Mouse (Mus musculus): ENCODE results near the gene Ptov1.

Gene Ptov1

GRCm38 (mm10) chr7:44857905-44858304 lies 11.7 kb downstream of the Ptov1 start:
- DNase-seq: peak; percentile 56 to 61

DNA sequence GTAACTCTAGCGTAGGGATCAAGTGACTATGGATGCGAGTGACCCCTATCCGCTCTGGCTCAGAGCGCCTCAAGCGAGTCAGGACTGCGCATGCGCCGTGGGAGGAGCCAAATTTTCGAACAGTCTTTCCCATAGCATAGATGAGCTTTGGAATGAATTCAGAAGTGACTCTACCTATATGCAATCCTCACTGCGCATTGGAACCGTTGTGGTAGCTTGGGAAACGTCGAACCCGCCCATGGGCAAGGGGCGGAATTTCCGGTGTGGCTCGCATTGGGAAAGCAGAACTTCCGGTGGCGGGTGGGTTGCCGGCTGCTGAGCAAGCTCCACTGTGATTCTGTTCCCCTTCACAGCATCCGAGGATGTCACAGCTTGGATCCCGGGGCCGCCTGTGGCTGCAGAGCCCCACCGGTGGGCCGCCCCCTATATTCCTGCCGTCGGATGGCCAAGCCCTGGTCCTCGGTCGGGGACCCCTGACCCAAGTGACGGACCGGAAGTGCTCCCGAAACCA lies 12.5 kb downstream of the Ptov1 start, which contains the start of gene Pnkp:
TSS of gene Pnkp (plus strand) at position 98 of the 511 bp plus-strand sequence.
- DNase-seq: peak; percentile 86 to 90

DNA sequence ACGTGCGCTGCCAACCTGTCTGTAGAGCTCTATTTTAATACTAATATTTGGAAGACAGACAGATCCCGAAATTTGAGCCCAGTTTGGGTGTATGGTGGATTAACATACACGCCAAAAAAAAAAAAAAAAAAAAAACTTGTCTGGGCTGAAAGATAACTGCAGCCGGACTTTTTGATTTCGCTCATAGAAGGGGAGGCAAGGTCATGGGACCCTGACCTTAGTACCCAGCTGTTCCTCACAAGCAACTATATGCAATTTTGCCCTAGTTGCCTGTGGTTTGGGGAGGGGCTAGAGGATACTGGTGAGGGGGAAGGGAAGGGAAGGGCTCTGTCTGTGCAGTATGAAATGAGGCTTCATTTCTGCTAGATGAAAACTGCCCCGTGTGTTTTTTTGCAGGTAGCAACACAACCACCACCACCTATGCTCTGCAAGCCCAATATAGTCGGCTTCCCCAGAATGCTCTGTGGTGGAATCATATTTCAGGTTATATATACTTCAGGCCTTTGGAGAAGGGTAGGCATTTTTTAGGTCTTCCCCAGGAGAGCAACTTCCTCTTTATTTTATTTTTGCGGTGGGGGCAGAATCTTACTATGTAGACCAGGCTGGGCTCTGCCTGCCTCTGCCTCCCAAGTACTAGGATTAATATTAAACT lies 13.2 kb downstream of the Ptov1 start:
- no peak for DNase-seq

GRCm38 (mm10) chr7:44855036-44855435 lies 14.6 kb downstream of the Ptov1 start:
- peak in 1 of 2 experiments; percentile 57 for DNase-seq

DNA sequence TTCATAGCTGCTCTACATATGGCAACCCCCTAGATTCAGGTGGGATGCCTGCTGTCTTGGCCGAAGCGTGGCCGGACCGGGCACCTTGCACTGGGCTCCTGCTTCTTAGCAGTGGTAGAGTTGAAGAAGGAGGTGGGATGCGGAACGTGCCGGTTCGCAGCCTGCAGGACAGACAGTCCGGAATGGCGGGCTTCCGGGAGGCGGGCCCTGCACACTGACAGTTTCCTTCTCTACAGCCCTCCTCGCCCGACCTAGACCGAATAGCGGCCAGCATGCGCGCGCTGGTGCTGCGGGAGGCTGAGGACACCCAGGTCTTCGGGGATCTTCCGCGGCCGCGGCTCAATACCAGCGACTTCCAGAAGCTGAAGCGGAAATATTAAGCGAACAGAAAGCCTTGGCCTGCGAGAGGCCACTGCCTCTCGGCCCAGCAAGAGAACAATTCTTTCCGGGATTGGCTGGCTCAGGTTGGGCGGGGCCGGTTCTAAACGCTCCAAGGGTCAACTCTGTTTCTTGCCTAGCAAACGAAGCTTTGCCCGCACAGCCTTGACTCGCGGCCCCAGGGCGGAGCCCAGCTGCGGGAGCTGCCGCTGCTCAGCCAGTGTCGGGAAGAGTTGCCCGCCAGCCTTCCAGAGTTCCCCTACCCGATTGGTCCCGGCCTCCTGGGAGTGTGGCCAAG lies 15.1 kb downstream of the Ptov1 start:
- peak; percentile 92 to 98 for DNase-seq

DNA sequence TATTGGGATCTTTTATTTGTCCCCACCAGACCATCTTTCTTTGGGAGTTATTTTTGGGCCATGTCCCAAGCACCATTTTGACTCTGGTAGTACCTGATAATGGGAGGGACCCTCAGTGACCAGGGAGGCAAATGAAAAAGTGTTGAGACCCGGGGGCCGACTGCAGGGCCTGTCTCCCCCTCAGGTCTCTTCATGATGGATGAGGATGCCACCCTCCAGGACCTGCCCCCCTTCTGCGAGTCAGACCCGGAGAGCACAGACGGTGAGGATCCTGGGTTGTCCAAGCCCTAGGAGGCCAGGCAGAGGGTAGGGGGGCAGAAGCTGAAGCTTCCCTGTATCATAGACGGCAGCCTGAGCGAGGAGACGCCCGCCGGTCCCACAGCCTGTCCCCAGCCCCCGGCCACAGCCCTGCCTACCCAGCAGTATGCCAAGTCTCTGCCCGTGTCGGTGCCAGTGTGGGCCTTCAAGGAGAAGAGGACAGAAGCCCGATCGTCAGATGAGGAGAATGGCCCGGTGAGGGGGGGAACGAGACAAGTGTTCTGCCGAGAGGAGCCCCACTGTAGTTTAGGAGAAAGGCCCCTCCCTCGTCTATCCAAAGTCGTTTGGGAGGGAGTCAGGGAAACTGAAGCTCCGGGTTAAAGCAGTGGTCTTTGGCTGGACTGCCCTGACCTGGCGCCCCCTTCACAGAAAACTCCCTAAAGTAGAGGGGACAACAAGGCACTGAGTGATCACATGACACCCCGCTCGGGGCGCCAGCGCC lies 15.8 kb downstream of the Ptov1 start:
- peak in 1 of 2 experiments; percentile 63 for DNase-seq

DNA sequence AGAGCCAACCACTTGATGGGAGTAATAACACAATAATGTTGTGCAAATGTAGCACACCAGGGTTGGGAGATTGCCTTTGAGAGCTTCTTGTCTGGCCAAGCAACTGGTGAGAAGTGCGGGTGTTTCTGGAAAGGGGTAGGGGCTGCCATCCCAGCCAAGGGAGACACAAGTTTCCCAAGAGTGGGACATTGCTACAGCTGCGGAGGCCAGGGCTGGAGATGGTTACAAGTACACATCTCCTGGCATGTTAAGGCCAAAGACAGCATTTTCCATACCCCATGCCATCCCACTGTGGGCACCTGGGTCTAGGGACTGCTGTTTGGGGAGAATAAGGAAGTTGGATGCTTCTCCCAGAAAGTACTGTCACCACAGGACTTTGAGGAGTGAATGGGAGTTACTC lies 16.5 kb downstream of the Ptov1 start:
- DNase-seq: no peak

DNA sequence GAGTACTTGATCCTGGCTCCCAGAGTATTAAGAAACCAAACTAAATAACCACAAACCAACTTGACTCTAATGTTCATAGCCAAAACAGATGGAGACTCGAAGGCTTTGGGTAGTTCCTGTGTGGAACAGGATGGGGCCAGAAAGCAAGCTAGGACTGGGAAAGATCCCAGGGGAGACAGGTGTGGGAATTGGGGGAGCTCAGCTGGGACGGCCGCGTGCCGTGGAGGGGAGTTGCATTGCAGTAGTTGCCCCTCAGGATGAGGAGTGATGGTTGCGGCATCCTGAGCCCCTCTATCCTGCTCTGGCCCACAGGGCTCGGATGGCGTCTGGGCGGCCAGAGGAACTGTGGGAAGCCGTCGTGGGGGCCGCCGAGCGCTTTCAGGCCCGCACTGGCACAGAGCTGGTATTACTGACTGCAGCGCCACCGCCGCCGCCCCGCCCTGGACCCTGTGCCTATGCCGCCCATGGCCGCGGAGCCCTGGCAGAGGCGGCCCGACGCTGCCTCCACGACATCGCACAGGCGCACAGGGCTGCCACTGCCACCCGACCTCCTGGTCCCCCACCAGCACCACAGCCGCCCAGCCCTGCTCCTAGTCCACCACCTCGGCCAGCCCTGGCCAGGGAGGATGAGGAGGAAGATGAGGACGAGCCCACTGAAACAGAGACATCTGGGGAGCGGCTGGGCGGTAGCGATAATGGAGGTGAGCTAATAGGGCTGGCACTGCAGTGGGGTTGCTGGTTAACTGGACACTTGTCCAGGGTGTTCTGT lies 17.1 kb downstream of the Ptov1 start:
- no peak for DNase-seq

DNA sequence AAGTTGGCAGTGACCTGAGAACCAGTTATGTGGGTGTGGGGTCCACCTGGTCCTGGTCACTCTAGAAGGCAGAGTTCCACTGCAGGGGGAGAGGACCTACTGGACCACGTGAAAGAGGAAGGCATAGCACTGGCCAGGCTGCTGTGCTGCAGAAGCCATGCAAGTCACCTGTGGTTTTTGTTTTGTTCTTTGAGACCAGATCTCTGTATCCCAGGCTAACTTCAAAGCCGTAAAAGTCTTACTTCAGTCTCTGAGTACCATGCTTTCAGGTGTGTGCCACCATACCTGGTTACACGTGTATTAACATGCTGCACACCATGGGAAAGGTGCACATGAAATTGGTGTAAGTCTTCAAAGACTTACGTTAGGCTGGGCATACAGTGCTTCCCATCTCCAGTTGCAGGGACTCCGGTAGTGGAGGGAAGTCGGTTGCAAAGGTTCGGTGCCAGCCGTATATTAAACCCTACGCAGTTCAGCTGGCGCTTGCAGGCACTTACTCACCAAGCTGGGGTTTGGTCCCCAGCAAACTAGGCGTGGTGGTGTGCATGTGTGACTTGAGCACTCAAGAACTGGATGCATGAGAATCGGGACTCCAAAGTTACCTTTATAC lies 17.9 kb downstream of the Ptov1 start:
- DNase-seq: no peak

GRCm38 (mm10) chr7:44850789-44851624 lies 18.6 kb downstream of the Ptov1 start:
- DNase-seq: no peak

GRCm38 (mm10) chr7:44850146-44850545 lies 19.4 kb downstream of the Ptov1 start:
- DNase-seq: peak; percentile 86 to 92

DNA sequence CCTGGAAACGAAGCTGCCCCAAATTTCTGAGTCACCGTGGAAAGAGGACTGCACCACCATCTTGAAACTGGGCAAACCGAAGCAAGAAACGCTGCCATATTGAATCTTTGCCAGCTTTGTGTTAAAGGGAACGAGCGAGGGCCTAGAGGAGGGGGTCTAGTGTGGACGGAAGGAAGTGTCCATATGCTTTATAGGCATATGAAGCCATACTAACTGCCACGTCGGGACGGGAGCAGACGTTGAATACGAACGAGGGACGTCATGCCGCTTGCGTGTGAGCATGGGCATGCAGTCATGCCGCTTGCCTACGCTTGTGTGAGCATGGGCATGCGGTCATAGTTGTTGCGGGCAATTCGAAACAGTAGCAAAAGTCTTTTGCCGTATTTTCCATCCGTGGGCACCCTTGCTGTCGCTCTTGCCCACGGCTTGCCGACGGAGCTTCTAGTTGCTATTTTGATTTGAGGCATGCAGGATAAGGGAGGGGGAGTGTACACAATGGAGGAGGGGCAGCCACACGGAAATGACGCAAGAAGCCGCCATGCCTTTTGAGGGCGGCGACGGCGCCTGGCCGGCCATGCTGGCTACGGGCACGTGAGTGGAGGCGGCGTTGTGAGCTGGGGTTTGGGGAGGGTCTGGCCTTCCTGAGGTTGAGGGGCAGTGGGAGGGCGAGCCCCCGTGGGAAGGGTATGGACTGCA lies 20.0 kb downstream of the Ptov1 start:
- DNase-seq: peak; percentile 93 to 96

- peak; percentile 98 to 99 for DNase-seq
These were observed 20.8 kb downstream of the Ptov1 start, which contains the start of the genes Akt1s1 and Tbc1d17 for GRCm38 (mm10) chr7:44848561-44849415. Akt1s1 (plus strand) TSS chr7:44848991. Tbc1d17 (minus strand) TSS chr7:44849079.

DNA sequence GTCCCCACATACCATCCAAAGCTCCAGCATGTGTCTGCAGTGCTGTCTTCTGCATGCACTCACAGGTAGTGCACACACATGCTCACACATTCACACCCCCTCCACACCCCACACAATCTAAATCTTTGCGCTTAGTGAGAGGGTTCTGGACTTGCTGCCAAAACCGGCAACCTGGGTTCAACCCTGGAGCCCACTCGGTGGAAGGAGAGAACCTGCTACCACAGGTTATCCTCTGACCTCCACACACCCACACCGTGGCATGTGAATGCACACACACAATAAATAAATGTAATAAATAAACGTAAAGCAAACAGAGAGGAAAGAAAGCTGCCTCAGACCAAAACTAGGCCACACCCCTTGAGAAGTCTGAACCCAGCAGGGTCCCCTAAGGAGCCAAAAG lies 21.8 kb downstream of the Ptov1 start:
- DNase-seq: no peak

GRCm38 (mm10) chr7:44846804-44847203 lies 22.8 kb downstream of the Ptov1 start:
- peak in 1 of 2 experiments; percentile 42 for DNase-seq

- peak in 1 of 2 experiments; percentile 36 for DNase-seq
These were observed 24.6 kb downstream of the Ptov1 start for GRCm38 (mm10) chr7:44845006-44845405.

DNA sequence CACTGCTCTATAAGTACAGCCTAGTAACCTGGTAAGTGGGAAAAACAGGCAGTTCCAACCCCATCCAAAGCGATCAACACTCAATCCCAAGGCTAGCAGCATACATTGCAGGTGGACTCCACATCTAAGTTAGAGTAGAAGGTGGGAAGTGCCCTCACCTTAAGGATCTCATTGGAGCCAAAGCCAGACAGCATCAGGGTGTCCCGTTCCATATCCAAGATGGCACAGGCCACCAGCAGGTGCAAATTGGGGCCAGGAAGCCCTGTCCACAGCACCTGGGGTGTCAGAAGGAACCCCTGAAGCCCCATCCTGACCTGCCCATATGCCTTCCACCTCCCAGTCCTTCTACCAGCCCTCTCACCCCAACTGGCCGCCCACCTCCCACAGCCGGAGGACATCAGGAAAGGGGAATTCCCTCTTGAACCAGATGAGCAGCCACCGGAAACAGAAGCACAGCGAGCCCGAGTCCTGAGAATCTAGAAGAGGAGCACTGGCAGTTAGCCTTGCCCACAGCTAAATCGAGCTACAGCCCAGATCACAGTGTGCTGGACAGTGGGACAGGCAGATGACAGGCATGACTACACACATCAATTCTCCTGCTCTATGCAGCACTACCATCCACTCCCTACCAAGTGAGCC lies 27.6 kb downstream of the Ptov1 start:
- no peak for DNase-seq

DNA sequence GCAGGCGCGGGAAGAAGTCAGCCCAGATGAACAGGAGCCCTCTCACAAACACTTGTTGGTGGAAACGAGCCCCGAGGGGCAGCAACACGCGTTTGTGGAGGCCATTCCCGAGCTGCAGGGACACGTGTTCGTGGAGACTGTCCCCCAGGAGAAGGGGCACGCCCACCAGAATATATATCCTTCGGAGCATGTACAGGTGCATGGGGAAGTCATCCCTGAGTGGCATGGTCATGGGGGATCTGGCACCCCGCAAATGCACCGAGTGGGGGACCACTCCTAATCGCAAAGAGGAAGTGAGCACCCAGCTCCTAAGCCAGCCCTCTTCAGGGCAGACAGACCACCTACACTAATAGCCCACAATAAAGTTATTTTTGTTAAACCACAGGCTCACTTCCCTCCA lies 29.2 kb downstream of the Ptov1 start:
- peak in 1 of 2 experiments; percentile 41 for DNase-seq
